8 mouse cellular contexts compared by ENCODE assay signal in the genomic region with DNA sequence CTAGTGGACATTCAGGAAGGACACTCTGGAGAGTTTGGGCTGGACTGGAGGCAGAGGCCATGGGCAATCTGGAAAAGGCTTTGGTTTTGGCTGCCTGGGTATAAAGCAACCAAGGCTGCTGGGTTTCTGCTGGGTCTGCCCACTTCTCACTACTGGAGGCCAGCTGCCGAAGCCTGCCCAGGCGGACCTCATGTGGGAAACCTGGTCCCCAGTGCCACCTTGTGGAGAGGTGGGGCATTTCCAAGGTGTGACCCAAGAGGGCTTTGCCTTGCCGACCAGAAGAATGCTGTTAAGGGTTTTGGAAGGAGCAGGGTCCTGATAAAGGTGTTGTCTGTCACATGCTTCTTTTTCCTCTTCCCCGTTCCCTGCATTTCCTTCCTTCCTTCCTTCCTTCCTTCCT. TPM values are rescaled to one million over a fixed set of nuclear protein-coding genes. Genes with fewer than 3 reads are reported as not detected.
DNase-seq lines count a peak whose midpoint lies in the region; ATAC-seq and TF ChIP-seq lines count a peak whose summit lies in the region.

No protein-coding gene starts in this region.

- peak; percentile 75 for DNase-seq in hindbrain, embryonic 10.5 days (ENCODE audit: low spot score)
- peak; percentile 88 for DNase-seq in embryo, embryonic 10.5 days (ENCODE audit: low spot score)
- peak; percentile 72 for DNase-seq in gastrocnemius, postnatal 25 days
- DNase-seq in kidney, adult 18-20 months, result peak; percentile 89
- DNase-seq in limb, embryonic 11.5 days (ENCODE audit: low spot score), result peak; percentile 89
- DNase-seq in midbrain, postnatal 0 days (ENCODE audit: low spot score), result peak; percentile 80
- peak; percentile 83 to 89 for DNase-seq in spleen, postnatal 4 days (ENCODE audit: low spot score in 2 of 2)

- H3K27me3 ChIP-seq in hindbrain, embryonic 10.5 days (ENCODE audit: insufficient read depth, poor library complexity, severe bottlenecking), result no peaks in the 10 kb centered on the region
- H3K27me3 ChIP-seq in hindbrain, embryonic 13.5 days, result no peaks in the 10 kb centered on the region
- no peaks in the 10 kb centered on the region for H3K27me3 ChIP-seq in limb, embryonic 11.5 days (ENCODE audit: control insufficient read depth, insufficient read depth, low read length)
- no peaks in the 10 kb centered on the region for H3K27me3 ChIP-seq in midbrain, postnatal 0 days (ENCODE audit: insufficient read depth, low read length)

- no peaks in the 10 kb centered on the region for H3K36me3 ChIP-seq in hindbrain, embryonic 10.5 days
- H3K36me3 ChIP-seq in hindbrain, embryonic 13.5 days, result no peaks in the 10 kb centered on the region
- no peaks in the 10 kb centered on the region for H3K36me3 ChIP-seq in limb, embryonic 11.5 days (ENCODE audit: control insufficient read depth, insufficient read depth, low read length)
- H3K36me3 ChIP-seq in midbrain, postnatal 0 days (ENCODE audit: insufficient read depth, low read length), result no peaks in the 10 kb centered on the region

- H3K9ac ChIP-seq in hindbrain, embryonic 13.5 days, result no peak overlapping the region
- no peak overlapping the region for H3K9ac ChIP-seq in limb, embryonic 11.5 days (ENCODE audit: low read length)
- no peak overlapping the region for H3K9ac ChIP-seq in midbrain, postnatal 0 days (replicated peaks; ENCODE audit: low read length, poor library complexity, severe bottlenecking)

- no peak overlapping the region for H3K4me3 ChIP-seq in hindbrain, embryonic 10.5 days
- H3K4me3 ChIP-seq in hindbrain, embryonic 13.5 days, result no peak overlapping the region
- no peak overlapping the region for H3K4me3 ChIP-seq in limb, embryonic 11.5 days (ENCODE audit: low read depth, low read length)
- no peak overlapping the region for H3K4me3 ChIP-seq in midbrain, postnatal 0 days (ENCODE audit: low read depth, low read length)

- no peak for ATAC-seq in hindbrain, embryonic 13.5 days (ENCODE audit: low FRiP score)
- no peak for ATAC-seq in limb, embryonic 11.5 days (ENCODE audit: insufficient number of reproducible peaks, low FRiP score, low TSS enrichment, low read depth)
- 0 out of 2 replicates have a peak, but pooled peaks have one; percentile 44 for ATAC-seq in midbrain, postnatal 0 days (ENCODE audit: low FRiP score)

- H3K27ac ChIP-seq in hindbrain, embryonic 10.5 days, result no peak overlapping the region
- H3K27ac ChIP-seq in hindbrain, embryonic 13.5 days, result no peak overlapping the region
- H3K27ac ChIP-seq in limb, embryonic 11.5 days (replicated peaks; ENCODE audit: low read depth, low read length), result no peak overlapping the region
- no peak overlapping the region for H3K27ac ChIP-seq in midbrain, postnatal 0 days (ENCODE audit: low read depth, low read length)

- no peak overlapping the region for H3K4me2 ChIP-seq in hindbrain, embryonic 13.5 days
- H3K4me2 ChIP-seq in limb, embryonic 11.5 days (ENCODE audit: low read depth, severe bottlenecking), result no peak overlapping the region
- no peak overlapping the region for H3K4me2 ChIP-seq in midbrain, postnatal 0 days (ENCODE audit: low read depth, low read length, poor library complexity, severe bottlenecking)

- TF ChIP-seq CTCF in midbrain, postnatal 0 days (IDR thresholded peaks at IDR 0.05), result peak; percentile 86

- WGBS in hindbrain, embryonic 10.5 days, result 17% methylated on average over 4 of the region's 4 CpGs
- WGBS in hindbrain, embryonic 13.5 days, result 14% methylated on average over 4 of the region's 4 CpGs
- 8% methylated on average over 4 of the region's 4 CpGs for WGBS in limb, embryonic 11.5 days
- 15% methylated on average over 4 of the region's 4 CpGs for WGBS in midbrain, postnatal 0 days

- no peaks in the 10 kb centered on the region for H3K9me3 ChIP-seq in hindbrain, embryonic 10.5 days
- no peaks in the 10 kb centered on the region for H3K9me3 ChIP-seq in hindbrain, embryonic 13.5 days
- no peaks in the 10 kb centered on the region for H3K9me3 ChIP-seq in limb, embryonic 11.5 days (ENCODE audit: control insufficient read depth, low read length)
- no peaks in the 10 kb centered on the region for H3K9me3 ChIP-seq in midbrain, postnatal 0 days (ENCODE audit: low read length)

- H3K4me1 ChIP-seq in hindbrain, embryonic 10.5 days (replicated peaks), result peaks cover 11% of the 10 kb centered on the region
- H3K4me1 ChIP-seq in hindbrain, embryonic 13.5 days (replicated peaks), result peaks cover under 1% of the 10 kb centered on the region; the same call in 1 of the 2 replicates
- H3K4me1 ChIP-seq in limb, embryonic 11.5 days (ENCODE audit: control insufficient read depth, insufficient read depth, low read length), result no peaks in the 10 kb centered on the region
- no peaks in the 10 kb centered on the region for H3K4me1 ChIP-seq in midbrain, postnatal 0 days (ENCODE audit: insufficient read depth, low read length)

RNA-seq across cellular contexts. Expression of a gene that starts 6.1 kb away (rescaled TPM):
- polyA plus RNA-seq in hindbrain, embryonic 10.5 days (2016; fragmentation: Nextera tagmentation; extraction: Ambion mirVana), result 344 and 443 TPM in 2 replicates
- polyA plus RNA-seq in hindbrain, embryonic 13.5 days (2015; fragmentation: Nextera tagmentation; extraction: Ambion mirVana), result 234 and 244 TPM in 2 replicates
- total RNA-seq in gastrocnemius, postnatal 25 days (2021), result 10 to 100 TPM; 57.1 to 65.9 TPM
- polyA plus RNA-seq in limb, embryonic 11.5 days (2014; fragmentation: Nextera tagmentation; extraction: Ambion mirVana), result 230 and 242 TPM in 2 replicates
- 55.5 and 72.9 TPM in 2 replicates for total RNA-seq in midbrain, postnatal 0 days (2014; rRNA removed)
- 182 and 188 TPM in 2 replicates for polyA plus RNA-seq in midbrain, postnatal 0 days (2015; fragmentation: Nextera tagmentation; extraction: Ambion mirVana)

RNA-seq across cellular contexts. Expression of a gene that starts 12.8 kb away (rescaled TPM):
- not detected in 2 replicates for polyA plus RNA-seq in hindbrain, embryonic 10.5 days (2016; fragmentation: Nextera tagmentation; extraction: Ambion mirVana)
- polyA plus RNA-seq in hindbrain, embryonic 13.5 days (2015; fragmentation: Nextera tagmentation; extraction: Ambion mirVana), result not detected in 2 replicates
- not detected for total RNA-seq in gastrocnemius, postnatal 25 days (2021)
- polyA plus RNA-seq in limb, embryonic 11.5 days (2014; fragmentation: Nextera tagmentation; extraction: Ambion mirVana), result not detected in 2 replicates
- 1.6 and 1.9 TPM in 2 replicates for total RNA-seq in midbrain, postnatal 0 days (2014; rRNA removed)
- polyA plus RNA-seq in midbrain, postnatal 0 days (2015; fragmentation: Nextera tagmentation; extraction: Ambion mirVana), result 0.37 and 0.39 TPM in 2 replicates

RNA-seq across cellular contexts. Expression of a gene that starts 27.7 kb away (rescaled TPM):
- polyA plus RNA-seq in hindbrain, embryonic 10.5 days (2016; fragmentation: Nextera tagmentation; extraction: Ambion mirVana), result 0.99 and 1.5 TPM in 2 replicates
- 4.5 and 4.6 TPM in 2 replicates for polyA plus RNA-seq in hindbrain, embryonic 13.5 days (2015; fragmentation: Nextera tagmentation; extraction: Ambion mirVana)
- 1 to 10 TPM in 1 of 2 experiments, under 1 TPM in 1; 0.59 to 1.7 TPM for total RNA-seq in gastrocnemius, postnatal 25 days (2021)
- polyA plus RNA-seq in limb, embryonic 11.5 days (2014; fragmentation: Nextera tagmentation; extraction: Ambion mirVana), result 1.5 and 3.8 TPM in 2 replicates
- 13.3 and 29.6 TPM in 2 replicates for total RNA-seq in midbrain, postnatal 0 days (2014; rRNA removed)
- polyA plus RNA-seq in midbrain, postnatal 0 days (2015; fragmentation: Nextera tagmentation; extraction: Ambion mirVana), result 16.3 and 20.3 TPM in 2 replicates
